Mouse (Mus musculus) brain, embryonic 18.5 days (tissue): ENCODE measurements around the gene Fmo5.

Experiments used
- DNase-seq: peaks from one replicate; pipeline ENCODE4 v3.0.0-alpha.2; 2012; ENCODE audit warnings: low read depth, low spot score

The Fmo5 gene

GRCm38 (mm10) chr3:97628391-97629001 is at the start of gene Fmo5:
TSS of gene Fmo5 (plus strand) at chr3:97628804.
- DNase-seq: no peak

GRCm38 (mm10) chr3:97585383-97586160 is 43.0 kb upstream of the Fmo5 start:
- DNase-seq: peak; percentile 71

GRCm38 (mm10) chr3:97587656-97588055 is 40.9 kb upstream of the Fmo5 start:
- DNase-seq: no peak

GRCm38 (mm10) chr3:97590699-97591098 is 37.9 kb upstream of the Fmo5 start:
- DNase-seq: no peak

- DNase-seq: no peak
These were observed 35.5 kb upstream of the Fmo5 start for GRCm38 (mm10) chr3:97593089-97593488.

GRCm38 (mm10) chr3:97594140-97594539 is 34.5 kb upstream of the Fmo5 start:
- DNase-seq: no peak

- DNase-seq: no peak
These were observed 33.5 kb upstream of the Fmo5 start for GRCm38 (mm10) chr3:97595066-97595465.

- no peak for DNase-seq
These were observed 31.8 kb upstream of the Fmo5 start for GRCm38 (mm10) chr3:97596796-97597195.

- DNase-seq: no peak
These were observed 28.4 kb upstream of the Fmo5 start for GRCm38 (mm10) chr3:97600050-97600832.

- DNase-seq: no peak
These were observed 19.3 kb upstream of the Fmo5 start for GRCm38 (mm10) chr3:97609201-97609844.

- peak; percentile 72 for DNase-seq
These were observed 18.7 kb upstream of the Fmo5 start, which contains the start of gene Chd1l for GRCm38 (mm10) chr3:97609845-97610410. TSS of gene Chd1l (minus strand) at chr3:97610203.

GRCm38 (mm10) chr3:97611021-97611420 is 17.6 kb upstream of the Fmo5 start:
- no peak for DNase-seq

GRCm38 (mm10) chr3:97615154-97615553 is 13.4 kb upstream of the Fmo5 start:
- DNase-seq: no peak

GRCm38 (mm10) chr3:97615933-97616332 is 12.7 kb upstream of the Fmo5 start:
- no peak for DNase-seq

GRCm38 (mm10) chr3:97617091-97617825 is 11.3 kb upstream of the Fmo5 start:
- DNase-seq: no peak

- DNase-seq: no peak
These were observed 10.7 kb upstream of the Fmo5 start for GRCm38 (mm10) chr3:97617899-97618298.

GRCm38 (mm10) chr3:97620657-97621056 is 7.9 kb upstream of the Fmo5 start:
- no peak for DNase-seq

- DNase-seq: no peak
These were observed 4.0 kb upstream of the Fmo5 start for GRCm38 (mm10) chr3:97624611-97625010.

GRCm38 (mm10) chr3:97627893-97628292 is 711 bp upstream of the Fmo5 start:
- no peak for DNase-seq

- no peak for DNase-seq
These were observed 1.3 kb downstream of the Fmo5 start for GRCm38 (mm10) chr3:97629941-97630340.

GRCm38 (mm10) chr3:97630746-97631145 is 2.1 kb downstream of the Fmo5 start:
- DNase-seq: no peak
